ENCODE assay signal across 25 mouse cellular contexts in genomic region chr1:127305582-127305981, GRCm38 (mm10).
DNase-seq lines count a peak whose midpoint lies in the region; ATAC-seq and TF ChIP-seq lines count a peak whose summit lies in the region.
"Had no signal": no experiment of that assay in that cellular context is flagged by ENCODE, and none has a peak within 500 bp of the region (broad histone marks: within the 10 kb centered on the region; RNA-seq: fewer than 3 reads in every experiment).

No protein-coding gene starts in this region.

- WGBS in hindbrain, embryonic 13.5 days, result 95% methylated on average over 2 of the region's 2 CpGs
- WGBS in hindbrain, embryonic 14.5 days, result 83% methylated on average over 2 of the region's 2 CpGs
- WGBS in kidney, embryonic 14.5 days, result 87% methylated on average over 2 of the region's 2 CpGs

- no peaks in the 10 kb centered on the region for H3K9me3 ChIP-seq in hindbrain, embryonic 13.5 days
- H3K9me3 ChIP-seq in hindbrain, embryonic 14.5 days (ENCODE audit: control insufficient read depth, low read length), result no peaks in the 10 kb centered on the region
- no peaks in the 10 kb centered on the region for H3K9me3 ChIP-seq in MEL (replicated peaks; ENCODE audit: insufficient read depth, low read length)
- H3K9me3 ChIP-seq in kidney, embryonic 14.5 days (ENCODE audit: control insufficient read depth, low read length), result no peaks in the 10 kb centered on the region
- H3K9me3 ChIP-seq: embryonic facial prominence, embryonic 10.5 days; heart, embryonic 13.5 days; midbrain, embryonic 10.5 days; neural tube, embryonic 12.5 days; stomach, embryonic 15.5 days had no signal

- H3K79me2 ChIP-seq in MEL (ENCODE audit: control insufficient read depth, insufficient read depth, low read length, poor library complexity), result peaks cover 12% of the 10 kb centered on the region

- no peak for DNase-seq in hindbrain, embryonic 14.5 days (ENCODE audit: low spot score)
- DNase-seq in MEL (ENCODE audit: low read depth, low spot score), result peak; percentile 40
- DNase-seq in thymus, postnatal 14 days, result peak; percentile 60
- DNase-seq in embryo, embryonic 11 days, result no peak
- no peak for DNase-seq in urinary bladder, postnatal 4 days (ENCODE audit: low spot score in 2 of 2)
- DNase-seq: adrenal gland, adult 8-10 months; cerebellum, postnatal 36 days; gastrocnemius, adult 2 months; heart, postnatal 4 days; kidney, adult 18-20 months; kidney, postnatal 14 days; left cerebral cortex, postnatal 4 days; liver; liver, postnatal 0 days; right cerebral cortex, adult 18-20 months had no signal

- no peak for ATAC-seq in hindbrain, embryonic 13.5 days (ENCODE audit: low FRiP score)
- no peak for ATAC-seq in hindbrain, embryonic 14.5 days (ENCODE audit: low FRiP score)
- peak; percentile 14; the same call in 1 of the 2 replicates for ATAC-seq in megakaryocyte, adult 5-6 weeks (ENCODE audit: poor library complexity, severe bottlenecking)
- no peak for ATAC-seq in kidney, embryonic 14.5 days (ENCODE audit: low FRiP score, low TSS enrichment)
- ATAC-seq: hindbrain, postnatal 0 days; liver, postnatal 0 days had no signal

- H3K36me3 ChIP-seq in hindbrain, embryonic 13.5 days, result peaks cover 6% of the 10 kb centered on the region; the same call in 1 of the 2 replicates
- 0 out of 2 replicates have a peak, but pooled peaks cover 3% of the 10 kb centered on the region for H3K36me3 ChIP-seq in hindbrain, embryonic 14.5 days (replicated peaks; ENCODE audit: control insufficient read depth, insufficient read depth)
- H3K36me3 ChIP-seq in MEL (ENCODE audit: control insufficient read depth in 1 of 2, insufficient read depth in 2 of 2, low read length in 2 of 2), result peaks cover 2 to 80% of the 10 kb centered on the region in 2 experiments
- H3K36me3 ChIP-seq in kidney, embryonic 14.5 days (ENCODE audit: control insufficient read depth, insufficient read depth, low read length), result no peaks in the 10 kb centered on the region; the same call in 1 of the 2 replicates
- H3K36me3 ChIP-seq: neural tube, embryonic 12.5 days; stomach, embryonic 15.5 days had no signal

- no peak overlapping the region for H3K9ac ChIP-seq in hindbrain, embryonic 13.5 days
- H3K9ac ChIP-seq in hindbrain, embryonic 14.5 days, result no peak overlapping the region
- peak overlapping the region; percentile 31; the same call in 1 of the 2 replicates for H3K9ac ChIP-seq in MEL (ENCODE audit: control insufficient read depth, low read depth, low read length, poor library complexity, severe bottlenecking)
- H3K9ac ChIP-seq in kidney, embryonic 14.5 days (ENCODE audit: low read depth, low read length), result no peak overlapping the region
- H3K9ac ChIP-seq: heart, embryonic 13.5 days; liver, postnatal 0 days; neural tube, embryonic 12.5 days; stomach, embryonic 15.5 days had no signal

- H3K4me2 ChIP-seq in hindbrain, embryonic 13.5 days, result no peak overlapping the region
- no peak overlapping the region for H3K4me2 ChIP-seq in hindbrain, embryonic 14.5 days (replicated peaks)
- no peak overlapping the region for H3K4me2 ChIP-seq in kidney, embryonic 14.5 days (replicated peaks; ENCODE audit: low read depth, low read length)
- H3K4me2 ChIP-seq: heart, embryonic 13.5 days; neural tube, embryonic 12.5 days; stomach, embryonic 15.5 days had no signal

- TF ChIP-seq EP300 in MEL (IDR thresholded peaks at IDR 0.05; ENCODE audit: low read depth in 1 of 2, low read length in 2 of 2), result no peak

- H3K27me3 ChIP-seq in hindbrain, embryonic 13.5 days, result no peaks in the 10 kb centered on the region
- H3K27me3 ChIP-seq in hindbrain, embryonic 14.5 days (ENCODE audit: control insufficient read depth, insufficient read depth, low read length), result no peaks in the 10 kb centered on the region
- no peaks in the 10 kb centered on the region for H3K27me3 ChIP-seq in MEL (ENCODE audit: control insufficient read depth in 1 of 2, insufficient read depth in 2 of 2, low read length in 2 of 2)
- no peaks in the 10 kb centered on the region for H3K27me3 ChIP-seq in kidney, embryonic 14.5 days (ENCODE audit: control insufficient read depth, insufficient read depth, low read length)
- H3K27me3 ChIP-seq: heart, embryonic 13.5 days; neural tube, embryonic 12.5 days; stomach, embryonic 15.5 days had no signal

- H3K4me3 ChIP-seq in hindbrain, embryonic 13.5 days, result no peak overlapping the region
- no peak overlapping the region for H3K4me3 ChIP-seq in hindbrain, embryonic 14.5 days (replicated peaks; ENCODE audit: low read length)
- no peak overlapping the region for H3K4me3 ChIP-seq in MEL (ENCODE audit: control insufficient read depth in 1 of 2, insufficient read depth in 1 of 2, low read depth in 2 of 2, low read length in 2 of 2)
- H3K4me3 ChIP-seq in kidney, embryonic 14.5 days (ENCODE audit: low read length), result no peak overlapping the region
- H3K4me3 ChIP-seq: embryonic facial prominence, embryonic 10.5 days; gastrocnemius, adult 2 months; heart, embryonic 13.5 days; layer of hippocampus, adult 2 months; midbrain, embryonic 10.5 days; neural tube, embryonic 12.5 days; stomach, embryonic 15.5 days had no signal

- TF ChIP-seq RAD21 in MEL (IDR thresholded peaks at IDR 0.05; ENCODE audit: low read depth, low read length), result no peak

- peak overlapping the region; percentile 18; the same call in 1 of the 2 replicates for H3K27ac ChIP-seq in hindbrain, embryonic 13.5 days
- H3K27ac ChIP-seq in hindbrain, embryonic 14.5 days, result no peak overlapping the region
- peak overlapping the region; percentile 59; the same call in 1 of the 2 replicates for H3K27ac ChIP-seq in MEL (ENCODE audit: control insufficient read depth, low read depth, low read length)
- H3K27ac ChIP-seq in kidney, embryonic 14.5 days (ENCODE audit: low read depth, low read length), result no peak overlapping the region
- H3K27ac ChIP-seq: embryonic facial prominence, embryonic 10.5 days; gastrocnemius, adult 2 months; heart, embryonic 13.5 days; hindbrain, postnatal 0 days; layer of hippocampus, adult 2 months; midbrain, embryonic 10.5 days; neural tube, embryonic 12.5 days; stomach, embryonic 15.5 days had no signal

- TF ChIP-seq POLR2A in MEL (IDR thresholded peaks at IDR 0.05; ENCODE audit: control insufficient read depth in 1 of 2, insufficient read depth in 1 of 2, low read depth in 1 of 2, low read length in 2 of 2, poor library complexity in 1 of 2), result no peak

- 0 out of 2 replicates have a peak, but pooled peaks cover 3% of the 10 kb centered on the region for H3K4me1 ChIP-seq in hindbrain, embryonic 13.5 days (replicated peaks)
- no peaks in the 10 kb centered on the region for H3K4me1 ChIP-seq in hindbrain, embryonic 14.5 days (replicated peaks; ENCODE audit: control insufficient read depth, insufficient read depth, low read length)
- peaks cover 79 to 83% of the 10 kb centered on the region in 2 experiments for H3K4me1 ChIP-seq in MEL (ENCODE audit: control insufficient read depth in 1 of 2, insufficient read depth in 2 of 2, low read length in 2 of 2)
- H3K4me1 ChIP-seq in kidney, embryonic 14.5 days (ENCODE audit: control insufficient read depth, insufficient read depth, low read length), result peaks cover 10% of the 10 kb centered on the region; the same call in 1 of the 2 replicates
- H3K4me1 ChIP-seq: embryonic facial prominence, embryonic 10.5 days; midbrain, embryonic 10.5 days; neural tube, embryonic 12.5 days; stomach, embryonic 15.5 days had no signal

- TF ChIP-seq CTCF in MEL (IDR thresholded peaks at IDR 0.05 in 2 of 3, conservative IDR thresholded peaks at IDR 0.05 in 1 of 3; ENCODE audit: control insufficient read depth in 1 of 3, insufficient read depth in 1 of 3, low read depth in 2 of 3, low read length in 3 of 3, poor library complexity in 1 of 3, severe bottlenecking in 1 of 3), result no peak

TF ChIP-seq in MEL, 35 proteins besides CTCF, POLR2A, EP300 and RAD21:
- TF ChIP-seq MEF2A (IDR thresholded peaks at IDR 0.05; ENCODE audit: extremely low read depth, insufficient replicate concordance, low read depth, low read length, poor library complexity, severe bottlenecking), result no peak
- no peak for TF ChIP-seq UBTF (IDR thresholded peaks at IDR 0.05; ENCODE audit: borderline replicate concordance, insufficient read depth, low read depth, low read length)
- no peak for TF ChIP-seq MYC (IDR thresholded peaks at IDR 0.05; ENCODE audit: low read depth, low read length)
- no peak for TF ChIP-seq MXI1 (IDR thresholded peaks at IDR 0.05; ENCODE audit: low read depth, low read length)
- no peak for TF ChIP-seq CHD1 (IDR thresholded peaks at IDR 0.05; ENCODE audit: low read depth, low read length)

Comparison
In these comparisons a context has a peak if more than half of its experiments do, and no peak if none do; other contexts are left out.
1. H3K27ac ChIP-seq: peak in hindbrain, embryonic 13.5 days (single experiment) and MEL (single experiment); none in hindbrain, embryonic 14.5 days (single experiment) and kidney, embryonic 14.5 days (single experiment).
2. DNase-seq: peak in MEL (single experiment) and thymus, postnatal 14 days (single experiment); none in hindbrain, embryonic 14.5 days (single experiment), embryo, embryonic 11 days (single experiment) and urinary bladder, postnatal 4 days (0 of 2).